Mouse (Mus musculus) spleen, postnatal 4 days (tissue): Measurements from ENCODE around the gene Rbfox1.

ENCODE experiments used
- DNase-seq, 2 experiments: peaks; one replicate each; pipeline ENCODE4 v3.0.0; 2022; ENCODE audit warnings: low spot score in 2 of 2

The Rbfox1 gene

DNA sequence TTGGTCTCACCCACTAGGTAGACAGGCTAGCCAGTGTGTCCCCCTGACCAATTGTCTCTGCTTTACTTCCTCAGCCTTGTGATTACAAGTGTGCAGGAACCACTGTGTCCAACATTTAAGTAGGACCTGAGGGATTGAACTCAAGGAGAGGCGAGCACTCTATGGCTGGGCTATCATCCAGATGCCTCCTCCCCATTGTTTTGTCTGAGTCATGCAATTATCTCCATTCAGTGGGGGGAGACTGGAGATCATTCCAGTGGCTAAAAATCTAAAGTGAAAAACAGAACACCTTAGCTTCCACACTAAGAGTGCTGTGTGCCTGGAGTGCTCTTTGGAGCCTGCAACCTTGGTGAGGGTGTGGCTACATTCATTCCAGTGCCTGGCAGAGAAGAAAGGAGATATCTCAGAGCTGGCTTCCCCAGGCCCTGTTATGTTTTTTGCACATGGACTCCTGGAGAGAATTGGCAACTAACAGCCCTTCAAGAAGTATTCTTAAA lies 594.0 kb downstream of the Rbfox1 start:
- no peak for DNase-seq

DNA sequence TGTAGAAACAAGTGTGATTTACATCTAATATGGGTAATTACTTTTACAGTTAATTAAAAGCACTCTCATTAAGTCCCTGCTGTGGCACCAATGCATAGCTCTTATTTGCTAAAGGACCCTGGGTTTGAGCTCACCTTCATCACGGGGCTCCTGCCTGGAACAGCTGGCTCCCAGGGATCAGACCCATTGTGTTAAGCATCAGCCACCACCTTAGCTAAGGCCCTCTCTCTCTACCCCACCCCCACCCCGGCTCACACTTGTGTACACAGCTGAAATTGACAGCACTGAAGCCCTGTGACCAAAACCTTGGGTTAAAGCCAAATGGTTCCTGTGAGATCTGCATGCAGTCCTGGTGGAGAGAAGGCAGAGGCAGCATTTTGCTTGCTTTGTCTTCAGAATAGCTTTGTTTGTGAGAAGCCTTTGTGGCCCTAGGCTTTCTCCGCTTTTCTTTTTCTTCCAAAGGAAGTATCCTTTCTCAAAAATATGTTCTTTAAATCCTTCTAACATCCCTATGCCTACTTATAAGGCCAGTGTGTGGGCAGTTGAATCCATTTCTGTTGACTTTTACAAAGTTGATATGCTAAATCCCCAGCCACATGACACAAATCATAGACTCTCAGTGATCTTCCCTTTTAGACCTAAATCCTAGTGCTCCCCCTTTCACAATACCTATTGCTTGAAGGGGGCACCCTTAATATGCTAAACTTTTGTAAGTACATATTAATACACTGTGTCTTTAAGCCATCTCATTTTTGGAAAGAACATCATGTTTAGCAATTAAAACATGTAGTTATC lies 594.7 kb downstream of the Rbfox1 start:
- no peak for DNase-seq

DNA sequence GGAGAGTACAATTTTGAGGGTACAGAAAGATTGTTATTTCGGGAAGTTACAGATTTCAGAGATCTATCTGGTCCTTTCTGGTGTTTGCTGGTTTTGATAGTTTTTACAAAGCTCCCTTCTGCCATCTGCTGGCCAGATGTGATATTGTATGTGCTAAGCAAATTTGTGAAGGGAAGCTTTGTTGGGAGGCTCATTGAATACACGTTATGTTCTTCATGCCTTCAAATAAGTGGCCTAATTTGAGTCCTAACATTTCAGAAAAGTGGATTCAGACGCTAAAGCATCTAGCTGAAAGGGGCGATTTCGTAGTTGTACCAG lies 595.2 kb downstream of the Rbfox1 start:
- no peak for DNase-seq

DNA sequence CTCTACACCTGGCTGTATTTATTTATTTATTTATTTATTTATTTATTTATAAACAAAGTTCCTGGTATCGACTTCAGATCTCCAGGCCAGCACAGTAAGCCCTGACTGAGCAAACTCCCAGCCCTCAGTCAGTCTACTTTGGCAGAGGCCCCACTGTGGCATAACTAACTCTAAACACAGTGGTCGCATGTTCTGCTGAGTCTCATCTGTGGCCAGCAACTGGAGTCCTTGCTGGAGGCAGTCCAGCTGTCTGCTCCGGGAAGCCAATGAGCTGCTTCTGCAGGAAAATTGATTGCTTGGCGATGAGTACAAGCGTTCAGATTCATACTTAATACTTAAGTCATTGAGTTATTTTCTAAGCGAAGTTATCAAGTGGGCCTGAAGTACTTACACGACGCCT lies 598.5 kb downstream of the Rbfox1 start:
- DNase-seq, result no peak

DNA sequence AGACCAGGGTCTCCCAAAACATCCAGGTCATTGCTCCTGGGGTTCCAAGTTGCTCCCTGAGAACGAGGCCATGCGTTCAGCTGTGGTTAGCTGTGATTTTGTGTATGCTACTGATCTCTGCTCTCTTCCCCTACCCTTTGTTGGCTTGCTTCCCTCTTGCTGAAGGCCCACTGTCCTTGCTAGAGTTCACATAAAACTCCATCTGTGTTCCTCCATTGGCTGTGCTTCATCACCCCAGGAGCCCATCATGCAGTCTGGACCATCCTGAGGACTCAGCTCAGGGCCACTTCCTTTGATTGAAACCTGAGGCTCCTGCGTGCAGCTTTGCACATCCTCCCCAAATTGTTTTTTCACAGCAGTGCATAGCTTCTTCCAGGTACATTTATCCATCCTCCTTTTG lies 600.5 kb downstream of the Rbfox1 start:
- DNase-seq, result no peak

DNA sequence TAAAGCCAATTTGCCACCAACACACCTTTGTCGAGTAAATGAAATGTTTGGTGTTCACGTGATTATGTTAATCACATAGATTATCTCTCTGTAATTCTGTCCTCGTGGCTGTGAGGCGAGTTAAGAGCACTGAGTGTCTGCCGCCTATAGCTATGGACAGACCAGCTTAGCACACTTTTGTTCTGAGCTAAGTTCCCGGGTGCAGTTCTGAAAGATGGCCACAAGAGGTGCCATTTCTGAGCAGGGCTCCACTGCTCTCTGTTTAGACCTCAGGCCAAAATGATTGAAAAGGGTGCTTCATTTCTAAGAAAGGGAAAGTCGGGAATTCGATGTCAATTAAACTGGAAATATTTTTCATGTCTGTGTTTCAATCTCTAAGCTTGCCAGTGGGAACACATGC lies 617.1 kb downstream of the Rbfox1 start:
- no peak for DNase-seq

DNA sequence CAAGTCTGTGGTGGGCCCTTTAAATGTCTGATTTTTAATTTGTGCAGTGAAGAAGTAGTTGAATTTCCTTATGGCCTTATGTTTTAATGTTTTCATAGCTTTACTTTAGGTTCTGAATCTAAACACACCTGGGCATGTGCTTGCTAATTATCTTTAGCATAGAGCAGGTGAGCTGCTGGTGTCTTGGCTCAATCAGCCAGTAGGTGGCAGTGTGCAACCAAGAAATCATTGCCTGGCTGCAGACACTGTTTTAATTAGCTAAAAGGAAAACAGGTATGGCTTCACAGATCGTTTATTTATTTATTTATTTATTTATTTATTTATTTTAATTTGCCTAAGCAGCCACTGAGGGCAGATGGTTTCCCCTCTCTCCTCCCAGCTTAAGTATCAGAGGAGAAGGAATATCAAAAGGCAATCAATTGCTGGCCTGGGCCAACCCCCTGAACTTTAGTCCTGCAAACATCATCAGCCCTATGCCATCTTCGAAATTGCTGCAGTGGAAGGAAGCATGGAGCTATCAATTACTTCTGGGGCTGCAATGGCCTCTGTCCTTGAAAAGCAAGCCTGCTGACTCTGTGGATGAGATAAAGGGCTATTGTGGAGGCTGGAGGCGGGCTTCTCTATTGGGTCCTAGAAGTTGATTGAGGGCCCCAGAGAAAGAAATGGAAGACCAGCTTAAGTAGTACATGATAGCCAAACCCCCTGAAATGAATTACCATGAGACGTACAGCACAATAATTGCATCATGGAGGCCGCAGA lies 618.6 kb downstream of the Rbfox1 start:
- no peak for DNase-seq

DNA sequence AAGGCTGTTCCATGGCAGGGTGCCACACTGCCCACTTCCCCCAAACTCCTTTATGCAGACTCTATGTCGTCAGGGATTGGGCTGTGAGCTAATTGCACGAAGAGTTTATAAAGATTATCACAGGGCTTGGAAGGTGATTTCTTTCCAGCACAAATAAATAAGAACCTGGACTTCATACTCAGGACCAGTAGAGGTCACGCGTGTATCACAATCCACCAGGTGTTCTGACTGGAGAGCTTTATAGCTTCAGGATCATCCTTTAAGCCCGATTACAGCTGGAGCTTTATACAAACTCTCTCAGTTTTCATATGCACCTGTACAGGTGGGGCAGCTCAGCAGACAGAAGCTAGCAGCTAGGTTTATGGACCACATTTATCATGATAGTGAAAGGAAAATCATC lies 623.8 kb downstream of the Rbfox1 start:
- no peak for DNase-seq

DNA sequence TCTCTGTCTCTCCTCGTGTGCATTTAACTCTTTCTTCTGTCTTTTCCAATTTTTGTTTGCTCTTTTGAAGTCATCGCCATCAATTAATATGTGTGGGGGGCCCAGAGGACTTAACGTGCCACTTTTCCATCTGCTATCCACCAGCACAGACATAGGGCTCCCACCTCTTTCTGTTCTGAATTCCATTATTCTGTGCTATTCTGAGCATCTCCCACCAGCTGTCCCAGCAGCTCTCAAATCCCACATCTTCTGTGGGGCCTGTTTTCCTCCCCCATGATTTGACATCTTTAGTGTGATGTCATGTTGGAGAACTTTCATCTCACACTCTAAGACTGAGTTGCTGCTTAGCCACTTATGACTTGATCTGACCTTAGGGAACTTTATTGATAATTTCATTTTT lies 634.3 kb downstream of the Rbfox1 start:
- no peak for DNase-seq

DNA sequence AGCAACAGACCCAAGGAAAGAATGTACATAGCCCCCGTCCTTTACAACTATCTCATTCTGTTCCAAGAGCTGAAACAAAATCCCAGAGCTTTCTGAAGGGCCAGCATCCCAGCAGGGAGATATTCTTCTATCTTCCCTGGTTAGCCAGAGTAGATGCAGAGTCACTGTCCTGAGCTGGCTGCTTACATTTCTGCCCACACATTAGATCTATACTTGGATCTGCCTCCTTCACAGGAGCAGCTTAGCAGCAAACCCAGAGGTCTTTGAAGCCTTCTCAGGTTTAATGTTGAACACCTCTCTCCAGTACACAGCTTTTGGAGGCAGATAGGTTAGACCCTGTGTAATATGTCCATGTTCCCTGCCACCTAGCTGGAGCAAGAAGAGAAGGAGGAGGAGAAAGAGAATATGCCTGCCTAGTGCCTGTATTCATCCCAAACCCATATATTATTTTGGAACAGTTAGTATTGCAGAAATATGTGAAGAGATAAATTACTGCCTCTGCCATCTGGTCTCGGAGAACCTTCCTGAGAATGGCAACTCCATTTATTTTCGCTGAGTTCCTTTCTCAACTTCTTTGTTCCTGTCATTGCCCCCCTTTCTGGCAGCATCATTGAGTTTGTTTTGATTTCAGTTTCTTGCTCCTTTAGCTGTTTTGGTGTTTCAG lies 640.5 kb downstream of the Rbfox1 start:
- no peak for DNase-seq

DNA sequence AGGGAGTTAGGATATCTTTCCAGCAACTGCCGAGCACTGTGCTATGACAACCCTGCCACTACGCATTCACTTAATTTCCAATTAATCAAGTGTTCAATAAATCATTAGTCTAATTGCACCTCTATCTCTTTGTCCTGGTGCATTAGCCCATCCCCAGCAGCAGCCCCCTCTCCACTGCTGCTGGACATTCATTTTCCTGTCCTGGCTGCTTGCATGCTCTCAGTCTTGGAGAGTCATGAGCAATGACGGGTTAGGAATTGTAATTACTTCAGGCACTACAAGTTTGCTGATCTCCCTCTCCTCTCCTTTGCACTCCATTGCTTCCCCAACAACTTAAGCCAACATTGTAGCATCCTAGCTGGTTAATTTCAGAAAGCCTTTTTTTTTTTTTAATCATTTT lies 646.3 kb downstream of the Rbfox1 start:
- DNase-seq, result no peak

DNA sequence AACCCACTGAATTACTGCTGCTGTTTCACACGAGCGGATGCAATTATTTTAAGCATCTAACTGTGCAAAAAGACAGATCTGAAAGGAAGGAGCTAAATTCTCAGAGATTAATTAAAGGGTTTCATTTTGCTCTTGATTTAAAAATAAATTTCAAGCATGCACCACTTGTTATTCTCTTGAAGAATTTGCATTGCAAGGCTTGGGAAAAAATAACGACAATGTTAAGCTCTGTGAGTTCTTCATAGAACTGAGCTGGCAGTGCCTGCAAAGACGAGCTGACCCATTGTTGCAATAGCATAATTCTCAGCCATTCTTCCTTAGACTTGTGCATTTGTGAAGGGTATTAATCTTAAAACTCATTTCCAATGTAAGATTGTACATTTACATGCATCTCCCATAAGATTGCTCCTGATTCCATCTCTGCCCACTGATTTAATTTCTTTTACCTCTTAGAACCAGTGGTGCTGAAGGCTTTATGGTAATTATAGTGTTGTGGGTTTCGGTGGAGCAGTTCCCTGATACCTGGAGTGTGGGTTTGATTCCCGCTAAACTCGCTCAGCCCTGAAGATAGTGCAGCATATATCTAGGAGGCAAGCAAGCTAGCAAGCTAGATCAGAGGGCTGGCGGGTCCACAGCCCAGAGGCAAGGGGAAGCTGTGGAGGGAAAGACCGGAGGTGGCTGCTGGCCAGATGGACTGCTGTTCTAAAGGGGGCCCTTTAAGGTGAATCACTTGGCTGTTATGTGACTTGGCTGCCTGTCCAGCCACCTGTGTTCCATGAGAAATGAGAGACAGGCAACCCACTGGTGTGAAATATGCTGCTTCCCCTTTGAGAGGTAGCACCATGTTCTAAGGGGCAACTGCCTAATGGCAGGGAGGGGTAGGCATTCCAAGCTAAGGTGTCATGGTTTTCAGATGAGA lies 647.2 kb downstream of the Rbfox1 start:
- DNase-seq, result no peak

DNA sequence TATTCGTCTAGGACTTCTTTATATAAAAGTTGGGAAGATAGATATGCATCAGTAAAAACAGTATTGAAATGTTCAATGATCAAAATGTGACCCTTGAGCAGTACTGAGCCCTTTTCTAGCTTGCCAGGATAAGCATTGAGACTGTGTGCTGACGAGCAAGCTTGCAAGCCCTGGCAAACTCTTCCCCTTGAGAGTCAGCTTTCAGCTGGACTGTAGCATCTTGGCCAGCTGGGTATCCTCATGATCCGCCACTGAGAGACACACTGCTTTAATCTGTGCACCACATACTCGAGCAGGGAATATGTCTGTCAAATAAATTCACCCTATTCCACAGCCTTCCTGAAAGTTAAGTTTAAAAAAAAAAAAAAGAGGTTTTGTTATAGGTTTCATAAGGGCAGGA lies 670.6 kb downstream of the Rbfox1 start:
- no peak for DNase-seq

DNA sequence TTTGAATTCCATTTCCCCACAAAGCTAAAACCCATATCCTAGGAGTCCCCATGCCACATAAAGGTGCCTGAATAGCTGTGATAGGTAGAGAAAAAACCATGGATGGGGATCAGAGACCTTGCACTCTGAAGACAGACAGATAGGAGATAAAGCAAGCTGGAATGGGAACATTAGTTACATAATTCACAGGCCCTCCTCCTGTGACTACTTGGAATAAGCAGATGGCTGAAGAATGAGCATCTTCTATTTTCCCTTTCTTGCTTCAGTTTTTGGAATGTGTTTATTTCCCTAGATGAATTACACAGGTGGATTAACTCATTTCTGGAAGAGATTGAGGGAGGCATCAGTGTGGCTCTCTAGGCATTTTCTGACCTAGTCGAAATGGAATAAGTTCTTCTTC lies 672.6 kb downstream of the Rbfox1 start:
- DNase-seq, result no peak

DNA sequence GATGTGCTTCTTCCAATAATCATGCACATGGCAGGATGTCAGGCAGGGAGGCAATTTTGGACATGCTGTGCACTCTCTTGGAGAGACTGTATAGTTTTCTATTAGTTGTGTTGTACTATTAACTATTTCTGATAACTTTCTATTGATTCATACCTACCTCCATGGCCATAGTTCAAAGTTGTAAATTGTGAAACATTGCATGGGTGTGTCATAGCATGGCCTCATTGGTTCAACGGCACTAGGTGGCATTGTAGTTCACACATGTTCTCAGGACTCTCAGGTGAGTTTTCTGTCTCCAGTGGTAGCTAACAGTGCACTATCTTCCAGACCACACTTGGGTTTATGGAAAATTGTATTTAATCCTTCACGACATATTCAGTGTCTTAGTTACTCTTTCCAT lies 699.5 kb downstream of the Rbfox1 start:
- DNase-seq, result no peak

DNA sequence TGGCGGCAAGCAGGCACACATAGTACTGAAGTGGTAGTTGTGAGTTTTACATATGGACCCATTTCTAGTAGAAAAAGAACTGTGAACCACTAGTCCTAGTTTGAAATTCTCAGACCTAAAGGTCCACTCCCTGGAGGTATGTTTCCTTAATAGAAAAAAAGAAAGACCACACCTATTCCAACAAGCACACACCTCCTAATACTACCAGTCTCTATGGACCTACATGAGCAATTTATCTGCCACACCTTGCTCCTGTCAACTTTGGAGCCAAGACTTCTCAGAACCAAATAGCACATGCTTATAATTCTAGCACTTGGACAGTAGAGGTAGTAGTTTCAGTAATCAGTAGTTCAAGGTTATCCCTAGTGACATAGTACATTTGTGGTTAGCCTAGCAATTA lies 700.0 kb downstream of the Rbfox1 start:
- DNase-seq, result no peak

DNA sequence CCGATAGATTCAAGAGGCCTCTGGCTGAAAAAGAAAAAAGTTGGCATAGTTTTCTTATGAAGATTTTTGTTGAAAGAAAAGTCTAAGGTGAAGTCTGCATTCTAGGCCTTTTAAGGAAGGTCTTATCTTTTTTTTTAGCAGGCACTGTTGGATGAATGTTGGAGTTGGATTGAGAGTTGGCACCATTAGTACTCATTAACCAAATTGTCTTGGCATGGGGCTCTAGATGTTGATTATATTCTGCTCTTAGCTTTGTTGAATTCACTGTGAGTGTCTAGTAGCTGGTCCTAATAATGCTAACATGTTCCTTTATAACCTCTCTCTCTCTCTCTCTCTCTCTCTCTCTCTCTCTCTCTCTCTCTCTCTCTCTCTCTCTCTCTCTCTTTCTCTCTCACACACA lies 731.4 kb downstream of the Rbfox1 start:
- DNase-seq, result no peak

DNA sequence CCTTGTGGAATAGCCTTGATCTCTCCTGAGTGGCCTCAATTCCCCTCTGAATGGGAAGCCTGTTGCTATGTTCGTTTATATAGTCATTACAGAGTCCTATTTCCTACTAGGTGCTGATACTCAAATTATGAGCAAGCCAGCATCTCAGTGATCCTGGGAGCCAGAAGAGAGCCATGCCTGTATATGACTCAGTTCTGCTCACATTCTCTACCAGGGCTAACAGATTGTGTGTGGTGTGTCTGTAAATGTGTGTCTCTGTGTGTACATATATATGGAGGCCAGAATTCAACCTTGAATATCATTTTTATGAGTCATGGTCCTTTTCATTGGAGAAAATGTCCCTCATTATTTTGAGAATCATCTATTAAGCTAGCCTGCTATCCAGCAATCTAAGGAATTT lies 755.2 kb downstream of the Rbfox1 start:
- DNase-seq, result no peak

DNA sequence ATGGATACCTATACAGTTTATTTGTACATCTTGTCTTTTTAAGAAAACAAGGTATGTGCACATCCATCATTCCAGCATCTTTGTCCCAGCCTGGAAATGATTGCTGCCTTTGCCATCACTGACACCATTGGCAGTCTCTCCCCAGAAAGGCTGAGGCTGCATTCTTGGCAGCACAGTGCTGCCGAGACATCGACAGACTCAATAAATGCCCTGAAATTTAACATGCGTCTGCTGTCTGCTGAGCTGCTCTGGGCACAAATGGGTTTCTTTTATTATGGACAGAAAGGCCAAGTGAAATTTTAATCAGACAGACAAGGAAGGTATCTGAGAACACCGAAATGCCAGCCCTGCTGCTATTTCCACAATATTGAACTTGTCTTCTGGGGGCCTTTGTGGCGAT lies 761.8 kb downstream of the Rbfox1 start:
- DNase-seq, result no peak

DNA sequence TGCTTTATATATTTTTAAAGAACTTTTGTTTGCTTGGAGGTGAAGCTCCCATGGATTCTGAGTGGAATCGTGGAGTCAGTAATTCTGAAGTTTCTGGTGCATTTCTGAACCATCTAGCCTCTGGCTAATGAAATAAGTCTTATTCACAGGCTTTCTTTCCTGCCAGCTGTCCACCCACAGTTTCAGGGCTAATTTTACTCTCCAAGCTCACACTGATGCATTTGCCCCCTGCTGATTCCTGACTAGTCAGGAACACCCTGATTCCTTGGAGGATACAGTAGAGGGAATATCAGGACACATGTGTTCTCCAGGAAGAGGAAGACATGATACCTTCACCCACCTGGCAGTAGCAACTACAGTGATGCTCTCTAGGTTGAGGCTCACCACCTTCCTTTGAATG lies 763.6 kb downstream of the Rbfox1 start:
- no peak for DNase-seq

DNA sequence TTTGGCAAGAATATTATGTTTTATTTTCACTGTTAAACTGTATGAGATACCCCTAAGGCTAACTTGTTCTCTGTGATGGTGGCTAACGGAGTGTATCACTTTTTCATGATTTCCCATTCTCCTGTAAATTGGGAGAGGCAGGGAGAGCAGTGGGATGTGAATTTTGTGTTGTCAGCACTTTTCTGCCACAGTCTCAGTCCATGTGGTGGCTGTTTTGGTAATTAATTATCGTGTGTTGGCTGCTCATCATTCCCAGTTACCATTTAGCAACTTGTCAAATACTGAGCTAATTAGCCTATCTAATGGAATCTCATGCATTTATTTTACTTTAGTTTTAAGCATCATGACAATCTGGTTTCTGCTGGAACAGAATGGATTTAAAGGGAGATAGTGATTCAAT lies 773.4 kb downstream of the Rbfox1 start:
- no peak for DNase-seq
